Mouse (Mus musculus): ENCODE measurements around the gene Mapkapk2.
A peak's percentile ranks its signal among the peaks of the same experiment; 100 is the strongest.
"Not testable (repeated sequence)": the region's sequence is repeated elsewhere in the genome, so short reads cannot be mapped to it uniquely, and the experiment has no call there.

Mapkapk2 gene

DNA sequence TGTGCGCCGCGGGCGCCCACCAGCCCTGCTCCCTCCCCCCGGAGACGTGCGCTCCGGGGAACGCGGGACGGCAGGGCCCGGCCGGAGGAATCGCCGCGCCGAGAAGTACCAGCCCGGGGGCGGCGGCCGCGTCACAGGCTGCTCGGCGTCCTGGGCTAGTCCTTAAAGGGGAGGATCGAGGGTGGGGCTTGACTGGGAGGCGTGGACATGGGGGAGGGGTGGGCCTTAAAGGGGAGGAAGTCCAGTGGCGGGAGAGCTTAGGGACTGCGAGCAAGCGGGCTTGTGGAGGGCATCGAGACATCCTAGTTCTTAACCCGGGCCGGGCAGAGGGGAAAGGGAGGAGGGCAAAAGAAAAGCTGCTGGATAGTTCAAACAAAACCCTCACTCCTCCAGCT, at the start of gene Mapkapk2:
Gene Mapkapk2 (minus strand): TSS at position 127 of the 395 bp plus-strand sequence.
- ATAC-seq (ENCODE audit: insufficient number of reproducible peaks, low FRiP score, low TSS enrichment): peak; percentile 88

DNA sequence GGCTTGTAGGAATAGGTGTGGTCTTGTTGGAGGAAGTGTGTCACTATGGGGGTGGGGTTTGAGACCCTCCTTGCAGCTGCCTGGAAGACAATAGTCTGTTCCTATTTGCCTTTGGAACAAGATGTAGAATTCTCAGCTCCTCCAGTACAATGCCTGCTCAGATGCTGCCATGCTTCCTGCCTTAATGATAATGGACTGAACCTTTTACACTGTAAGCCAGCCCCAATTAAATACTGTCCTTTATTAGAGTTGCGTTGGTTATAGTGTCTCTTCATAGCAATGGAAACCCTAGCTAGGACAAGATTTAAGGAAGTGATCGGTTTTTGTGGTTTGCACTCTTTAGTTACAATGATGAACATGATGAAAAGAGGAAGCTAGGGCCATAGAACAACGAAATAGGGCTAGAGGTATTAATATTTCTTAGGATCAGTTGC, 48.6 kb upstream of the Mapkapk2 start:
- ATAC-seq (ENCODE audit: insufficient number of reproducible peaks, low FRiP score, low TSS enrichment): no peak

DNA sequence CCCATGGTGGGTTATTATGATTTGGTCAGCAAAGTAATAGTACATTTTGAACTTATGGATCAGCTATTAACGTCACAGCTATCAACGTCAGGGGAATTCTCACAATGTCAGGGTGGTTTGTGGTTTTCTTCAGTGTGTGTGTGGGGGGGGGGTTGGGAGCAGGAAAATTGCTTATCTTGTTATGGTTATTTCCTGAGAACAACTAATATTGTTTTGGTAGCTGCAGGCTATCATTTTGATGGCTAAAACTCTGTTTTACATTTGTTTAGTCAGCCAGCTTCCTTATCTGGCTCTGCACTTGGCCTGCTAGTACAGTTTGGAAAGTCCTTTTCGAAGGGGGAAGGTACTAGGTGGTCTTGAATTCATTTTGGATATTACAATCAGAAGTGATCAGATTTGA, 47.6 kb upstream of the Mapkapk2 start:
- ATAC-seq (ENCODE audit: insufficient number of reproducible peaks, low FRiP score, low TSS enrichment): not testable (repeated sequence)

DNA sequence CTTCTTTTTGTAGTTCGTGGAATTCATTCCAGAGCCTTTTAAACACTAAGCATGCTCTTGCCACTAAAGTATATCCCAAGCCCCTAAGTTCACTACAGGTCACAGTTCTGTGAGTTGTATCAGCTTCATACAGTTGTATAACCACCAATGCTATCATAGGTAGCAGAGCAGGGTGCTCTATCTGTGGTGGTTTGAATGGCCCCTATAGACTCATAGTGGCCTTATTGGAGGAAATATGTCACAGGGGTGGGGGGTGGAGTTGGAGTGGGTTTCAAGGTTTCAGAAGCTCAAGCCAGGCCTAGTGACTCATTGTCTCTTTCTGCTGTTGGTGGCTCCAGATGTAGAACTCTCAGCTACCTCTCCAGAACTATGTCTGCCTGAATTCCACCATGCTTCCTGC, 44.8 kb upstream of the Mapkapk2 start:
- ATAC-seq (ENCODE audit: insufficient number of reproducible peaks, low FRiP score, low TSS enrichment): no peak

DNA sequence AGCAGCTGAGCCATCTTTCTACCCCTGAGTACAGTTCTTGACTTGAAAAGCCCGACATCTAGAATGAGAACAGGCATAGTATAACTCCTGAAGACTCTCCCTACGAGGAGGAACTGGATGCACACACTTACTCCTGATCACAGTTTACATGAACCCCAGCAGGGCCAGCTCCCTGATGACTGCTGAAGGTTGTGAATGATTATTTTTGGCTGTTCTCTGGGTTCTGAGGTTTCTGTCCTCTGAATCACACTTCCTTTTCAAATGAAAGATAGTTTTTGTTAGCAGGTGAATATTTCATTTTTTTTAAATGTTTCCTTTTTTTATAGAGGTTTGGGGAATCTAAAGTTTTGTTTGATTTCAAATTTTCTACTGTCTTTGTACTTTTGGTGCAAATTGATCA, 43.8 kb upstream of the Mapkapk2 start:
- no peak for ATAC-seq (ENCODE audit: insufficient number of reproducible peaks, low FRiP score, low TSS enrichment)

DNA sequence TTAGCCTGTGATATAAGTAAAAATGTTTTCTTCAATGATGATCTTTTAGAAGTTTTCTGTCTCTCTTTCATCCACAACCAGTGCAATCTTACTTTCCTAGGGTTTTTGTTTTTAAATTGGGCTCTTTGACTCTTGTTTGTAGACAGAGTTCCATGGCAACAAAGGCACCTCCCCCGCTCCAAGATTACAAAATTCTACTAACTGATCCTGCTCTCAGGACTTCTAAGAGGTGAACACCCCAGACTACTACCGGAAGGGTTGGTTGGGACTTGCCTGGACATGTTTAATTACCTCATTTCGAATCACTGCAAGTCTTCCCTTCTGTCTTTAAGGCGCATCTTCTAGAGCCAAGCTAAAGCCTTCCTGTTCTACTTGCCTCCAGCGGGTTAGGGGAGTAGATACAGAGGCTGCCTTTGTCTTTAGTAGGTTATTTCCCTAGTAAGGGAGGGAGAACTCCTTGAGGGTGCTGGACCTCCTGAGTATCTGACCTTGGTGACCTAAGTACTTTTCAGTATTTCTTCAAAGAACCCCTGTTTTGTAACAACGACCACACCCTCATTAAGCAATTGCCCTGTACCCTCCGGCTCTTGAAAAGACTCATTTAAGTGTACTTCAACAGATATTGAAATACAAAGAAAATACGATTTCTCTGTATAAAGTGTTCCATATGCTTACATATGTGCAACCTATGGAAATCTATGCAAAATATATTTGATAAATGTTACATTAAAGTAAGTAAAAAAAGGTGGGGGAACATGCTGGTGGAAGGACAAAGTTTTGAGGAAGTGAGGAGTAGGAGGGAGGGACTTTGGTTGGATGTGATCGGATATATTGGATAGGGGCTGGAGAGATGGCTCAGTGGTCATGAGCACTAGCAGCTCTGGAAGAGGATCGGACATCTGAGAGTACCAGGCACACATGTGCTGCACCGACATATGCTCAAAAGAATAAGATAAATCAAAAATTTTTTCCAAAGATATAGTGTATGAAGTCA, 41.8 kb upstream of the Mapkapk2 start:
- no peak for ATAC-seq (ENCODE audit: insufficient number of reproducible peaks, low FRiP score, low TSS enrichment)

DNA sequence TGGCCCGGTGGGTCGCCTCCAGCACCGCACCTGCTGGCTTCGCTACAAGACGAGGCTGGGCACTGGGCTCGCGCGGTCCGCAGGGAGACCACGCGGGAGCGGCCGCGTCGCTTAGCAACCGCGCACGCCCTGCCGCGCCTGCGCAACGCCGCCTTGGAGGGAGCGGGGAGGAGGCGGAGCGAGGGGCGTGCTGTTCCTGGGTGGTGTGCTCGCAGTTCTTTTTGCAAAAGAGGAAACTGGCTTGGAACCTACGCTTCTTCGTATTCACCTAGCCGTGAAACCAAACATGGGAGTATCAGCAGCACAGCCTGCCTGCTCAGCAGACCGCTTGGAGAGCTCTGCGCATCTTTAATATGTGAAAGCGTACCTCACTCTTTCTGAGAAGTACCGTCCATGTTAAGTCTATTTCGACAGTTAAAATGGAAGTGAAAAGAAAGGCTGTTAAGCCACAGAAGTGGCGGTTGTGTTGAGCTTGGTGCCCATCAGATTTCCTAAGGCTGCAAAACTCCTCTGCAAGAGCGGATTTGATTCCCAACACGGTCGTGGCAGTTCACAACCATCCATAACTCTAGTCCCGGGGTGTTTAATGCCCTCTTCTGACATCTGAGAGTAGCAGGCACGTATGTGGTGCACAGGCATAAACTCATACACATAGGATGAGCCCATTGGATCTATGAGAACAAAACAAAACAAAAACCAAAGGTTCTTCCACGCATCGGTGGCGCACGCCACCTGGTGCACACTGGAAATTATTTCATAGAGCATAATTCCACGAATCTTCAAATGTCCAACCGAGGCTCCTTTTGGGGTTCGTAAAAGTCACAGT, 40.8 kb upstream of the Mapkapk2 start, which contains the start of gene Dyrk3:
Gene Dyrk3 (minus strand): TSS at position 150 of the 826 bp plus-strand sequence.
- ATAC-seq (ENCODE audit: insufficient number of reproducible peaks, low FRiP score, low TSS enrichment): peak; percentile 93

DNA sequence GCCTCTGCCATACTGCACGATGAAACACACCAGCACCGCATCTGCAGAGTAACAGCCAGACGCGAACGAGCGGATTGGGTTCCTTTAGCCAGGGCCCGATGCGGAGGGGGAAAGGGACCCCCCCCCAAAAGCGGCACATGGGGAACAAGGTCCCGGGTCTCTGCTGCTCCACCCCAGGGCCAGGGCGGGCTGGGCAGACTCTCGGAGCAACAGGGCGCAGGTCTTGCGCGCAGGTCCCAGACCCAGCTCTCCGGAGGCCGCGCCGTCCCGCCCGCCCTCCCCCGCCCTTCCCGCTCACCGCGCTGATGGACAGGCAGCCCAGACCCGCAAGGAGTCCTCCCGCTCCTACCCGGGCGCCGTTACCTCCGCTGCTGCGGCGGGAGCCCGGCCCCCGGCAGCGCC, 40.1 kb upstream of the Mapkapk2 start:
- peak; percentile 81 for ATAC-seq (ENCODE audit: insufficient number of reproducible peaks, low FRiP score, low TSS enrichment)

DNA sequence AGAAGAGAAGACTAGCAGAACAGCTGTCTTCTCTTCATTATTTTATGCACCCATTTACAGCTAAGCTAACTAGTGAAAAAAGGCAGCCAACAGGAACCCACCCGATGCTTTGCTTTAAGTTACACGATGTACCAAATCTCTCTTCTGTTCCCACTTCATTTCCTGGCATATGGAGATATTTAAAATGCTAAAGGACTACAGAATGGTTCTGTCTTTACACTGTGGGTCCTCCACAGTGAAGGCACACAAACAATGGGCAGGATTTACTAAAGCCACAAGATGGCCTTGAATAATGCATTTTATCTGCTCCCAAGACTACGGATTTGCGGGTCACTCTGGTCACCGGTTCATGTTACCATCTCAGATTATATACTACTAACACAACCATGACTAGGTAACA, 39.5 kb upstream of the Mapkapk2 start:
- no peak for ATAC-seq (ENCODE audit: insufficient number of reproducible peaks, low FRiP score, low TSS enrichment)

DNA sequence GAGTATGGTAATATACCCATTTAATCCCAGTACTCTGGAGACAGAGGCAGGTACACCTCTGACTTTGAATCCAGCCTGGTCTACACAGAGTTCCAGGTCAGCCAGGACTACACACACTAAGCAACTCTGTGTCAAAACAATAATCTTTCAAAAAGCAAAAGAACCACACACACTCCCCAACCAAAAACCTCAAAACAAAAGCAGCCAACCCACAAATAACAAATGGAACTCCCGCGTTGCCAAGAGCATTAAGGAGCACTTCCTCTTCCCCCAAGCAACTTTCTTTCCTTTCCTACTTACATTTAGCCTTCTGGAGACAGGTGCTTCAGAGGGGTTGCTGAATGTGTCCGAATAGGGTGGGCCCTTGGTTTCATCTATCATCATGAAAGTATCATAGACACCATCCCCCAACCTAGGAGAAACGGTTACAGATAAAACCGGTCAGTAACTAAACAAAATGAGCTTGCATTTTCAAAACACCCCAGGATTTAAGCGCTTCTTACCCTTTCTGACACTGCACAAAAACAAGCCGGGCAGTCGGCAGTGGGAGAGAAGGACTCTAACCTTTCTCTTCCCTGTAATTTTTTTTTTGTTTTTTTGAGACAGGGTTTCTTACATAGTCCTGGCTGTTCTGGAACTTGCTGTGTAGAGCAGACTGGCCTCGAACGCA, 38.5 kb upstream of the Mapkapk2 start:
- ATAC-seq (ENCODE audit: insufficient number of reproducible peaks, low FRiP score, low TSS enrichment): no peak

DNA sequence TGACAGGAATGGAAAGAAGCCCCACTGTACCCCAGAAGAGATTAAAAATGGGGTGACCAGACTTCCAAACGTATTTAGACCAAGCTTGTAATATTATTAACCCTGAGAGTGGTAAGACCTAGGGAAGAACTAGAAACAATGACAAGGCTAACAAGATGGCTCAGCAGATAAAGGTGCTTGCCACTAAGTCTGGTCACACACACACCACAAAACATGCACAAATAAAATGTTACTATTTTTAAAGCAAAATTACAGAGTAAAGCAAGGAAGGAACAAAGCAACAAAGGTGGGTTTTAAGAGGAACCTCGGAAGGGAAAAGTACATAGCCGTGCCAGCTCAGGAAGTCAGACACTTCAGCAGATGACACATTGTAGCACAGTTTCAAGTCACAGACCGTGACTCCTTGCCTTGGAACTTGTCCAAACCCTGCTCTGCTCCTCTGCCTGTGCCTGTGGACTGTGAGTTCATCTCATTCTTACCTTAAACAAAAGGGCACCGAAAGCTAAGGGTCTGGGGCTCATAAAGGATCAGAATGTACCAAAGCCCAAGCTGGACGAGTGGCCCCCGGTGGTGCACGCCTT, 37.4 kb upstream of the Mapkapk2 start:
- no peak for ATAC-seq (ENCODE audit: insufficient number of reproducible peaks, low FRiP score, low TSS enrichment)

DNA sequence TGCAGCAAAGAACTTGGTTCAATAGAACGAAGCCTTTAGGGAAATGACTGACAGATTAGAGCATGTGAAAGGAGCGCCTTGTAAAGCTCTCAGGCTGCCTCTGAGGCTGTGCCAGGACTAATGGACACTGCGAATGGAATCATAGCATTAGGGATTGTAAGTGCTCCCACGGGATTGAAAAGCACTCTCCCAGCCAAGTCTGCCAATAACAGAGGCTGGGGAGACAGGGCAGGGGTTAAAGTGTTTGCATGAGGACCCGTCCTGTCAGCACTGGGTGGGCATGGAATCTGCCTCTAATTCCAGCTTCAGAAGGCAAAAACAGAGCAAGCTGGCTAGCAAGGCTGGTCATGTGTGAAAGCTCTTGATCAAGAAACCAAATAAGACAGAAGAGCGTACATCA, 36.6 kb upstream of the Mapkapk2 start:
- no peak for ATAC-seq (ENCODE audit: insufficient number of reproducible peaks, low FRiP score, low TSS enrichment)

DNA sequence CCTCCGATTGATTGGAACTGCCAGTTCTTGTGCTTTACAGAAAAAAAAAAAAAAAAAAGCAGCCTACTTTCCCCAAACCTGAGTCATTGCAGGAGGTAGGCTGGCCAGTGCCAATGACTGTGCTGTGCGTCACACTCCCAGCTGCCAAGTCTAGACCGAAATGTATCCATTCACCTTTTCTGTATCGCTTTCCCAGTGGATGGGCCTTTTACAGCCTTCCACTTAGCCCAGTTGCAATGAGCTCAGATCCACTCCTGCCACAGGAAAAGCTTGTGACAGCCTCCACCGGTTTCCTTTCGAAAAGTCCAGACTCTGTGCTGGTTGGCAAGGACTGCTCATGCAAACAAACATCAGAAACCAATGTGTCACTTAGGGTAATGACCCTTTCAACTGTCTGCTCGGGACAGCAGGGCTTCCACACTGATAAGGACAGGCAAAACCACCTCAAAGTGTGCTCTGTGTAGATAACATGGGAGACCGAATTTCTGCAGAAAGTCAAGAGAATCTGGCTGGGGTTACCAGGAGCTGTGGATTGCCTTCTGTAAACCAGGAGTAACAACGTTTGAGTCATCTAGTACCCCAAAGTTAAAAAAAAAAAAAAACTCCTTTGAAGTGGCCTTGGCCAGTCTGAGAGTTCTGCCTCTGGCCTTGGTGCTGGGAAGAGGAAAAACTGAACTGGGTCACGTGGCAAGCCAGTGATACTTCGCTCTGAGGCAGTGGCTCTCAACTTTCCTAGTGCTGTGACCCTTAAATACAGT, 28.5 kb upstream of the Mapkapk2 start:
- no peak for ATAC-seq (ENCODE audit: insufficient number of reproducible peaks, low FRiP score, low TSS enrichment)

DNA sequence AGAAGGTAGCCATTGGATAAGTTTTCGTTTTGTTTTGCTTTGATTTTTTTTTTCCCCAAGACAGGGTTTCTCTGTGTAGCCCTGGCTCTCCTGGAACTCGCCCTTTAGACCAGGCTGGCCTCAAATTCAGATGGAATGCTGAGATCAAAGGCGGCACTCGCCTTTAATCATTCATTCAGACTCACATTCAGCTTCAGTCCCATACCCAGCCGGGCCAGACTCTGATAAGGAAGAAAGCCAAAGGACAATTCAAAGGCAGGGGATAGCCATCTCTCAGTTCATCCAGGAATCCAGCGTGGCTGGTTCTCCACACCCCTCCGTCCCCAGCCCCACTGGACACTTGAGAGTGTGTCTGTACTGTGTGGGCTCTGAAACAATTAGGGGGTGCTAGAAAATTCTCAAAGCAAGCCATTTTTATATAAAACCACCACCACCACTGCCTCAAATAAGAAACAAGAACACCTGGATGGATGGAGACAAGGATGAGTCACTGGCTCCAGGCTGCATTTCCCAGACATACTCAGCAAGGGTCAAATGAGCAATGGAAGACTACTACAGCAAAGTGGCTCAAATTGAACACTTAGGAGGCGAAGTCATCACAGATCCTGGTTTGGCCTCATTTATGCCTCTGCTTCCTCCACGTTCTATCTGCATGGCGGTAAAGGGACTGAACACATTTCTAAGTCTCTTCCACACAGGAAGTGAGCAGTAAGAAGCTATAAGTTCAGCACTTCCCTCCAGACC, 26.1 kb upstream of the Mapkapk2 start:
- ATAC-seq (ENCODE audit: insufficient number of reproducible peaks, low FRiP score, low TSS enrichment): no peak

DNA sequence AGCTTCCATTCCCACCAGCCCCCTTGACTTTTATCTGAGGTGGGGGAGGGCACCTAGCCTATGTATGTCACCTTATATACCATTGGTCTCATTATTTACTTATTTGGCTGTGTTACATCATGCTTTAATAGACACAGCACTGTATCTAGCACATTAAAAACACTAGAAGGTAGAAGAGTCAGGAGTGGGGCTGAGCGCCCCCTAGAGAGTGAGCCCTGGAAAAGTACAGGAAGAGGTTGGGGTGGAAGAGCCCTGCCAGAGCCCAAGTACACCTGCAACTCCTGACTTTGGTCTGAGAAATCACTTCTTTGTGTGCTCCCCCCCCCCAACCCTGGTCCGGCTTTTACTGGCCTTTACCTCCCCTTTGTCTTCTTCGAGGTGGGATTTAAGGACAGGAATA, 24.4 kb upstream of the Mapkapk2 start:
- no peak for ATAC-seq (ENCODE audit: insufficient number of reproducible peaks, low FRiP score, low TSS enrichment)

DNA sequence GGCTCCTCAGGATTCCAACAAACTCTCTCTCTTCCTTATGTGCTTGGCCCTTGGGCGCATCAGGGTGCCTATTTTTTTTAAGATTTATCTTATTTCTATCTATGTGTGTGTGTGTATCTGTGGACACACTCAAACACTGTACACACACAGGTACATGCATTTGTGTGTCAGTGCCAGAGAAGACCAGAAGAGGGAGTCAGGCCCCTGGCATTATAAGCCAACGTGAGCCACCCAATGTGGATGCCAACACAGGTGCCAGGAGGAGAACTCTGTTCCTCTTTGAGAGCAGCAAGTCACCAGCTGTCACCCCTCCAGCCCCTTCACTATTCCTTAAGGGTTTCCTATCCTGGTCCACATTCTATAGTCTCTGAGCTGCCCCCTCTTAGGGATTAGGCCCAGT, 21.4 kb upstream of the Mapkapk2 start:
- ATAC-seq (ENCODE audit: insufficient number of reproducible peaks, low FRiP score, low TSS enrichment): no peak

DNA sequence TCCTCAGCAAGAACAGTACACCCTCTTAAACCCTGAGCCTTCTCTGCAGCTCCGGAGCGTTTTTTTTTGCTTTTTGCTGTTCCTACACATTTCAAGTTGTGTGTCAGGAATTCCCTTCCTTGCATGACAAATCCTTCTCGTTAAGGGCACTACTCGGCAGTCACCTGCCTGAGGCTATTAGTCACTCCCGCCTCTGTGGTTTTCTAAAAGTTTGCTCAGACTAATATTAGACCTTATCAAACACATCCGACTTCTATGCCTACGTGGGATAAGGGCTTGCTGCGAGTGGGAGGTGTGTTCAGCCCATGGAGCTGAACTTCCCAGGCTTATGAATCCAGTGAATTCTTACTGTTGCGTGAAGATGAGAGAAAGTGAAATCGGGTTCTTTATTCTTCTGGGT, 20.9 kb upstream of the Mapkapk2 start:
- ATAC-seq (ENCODE audit: insufficient number of reproducible peaks, low FRiP score, low TSS enrichment): no peak

DNA sequence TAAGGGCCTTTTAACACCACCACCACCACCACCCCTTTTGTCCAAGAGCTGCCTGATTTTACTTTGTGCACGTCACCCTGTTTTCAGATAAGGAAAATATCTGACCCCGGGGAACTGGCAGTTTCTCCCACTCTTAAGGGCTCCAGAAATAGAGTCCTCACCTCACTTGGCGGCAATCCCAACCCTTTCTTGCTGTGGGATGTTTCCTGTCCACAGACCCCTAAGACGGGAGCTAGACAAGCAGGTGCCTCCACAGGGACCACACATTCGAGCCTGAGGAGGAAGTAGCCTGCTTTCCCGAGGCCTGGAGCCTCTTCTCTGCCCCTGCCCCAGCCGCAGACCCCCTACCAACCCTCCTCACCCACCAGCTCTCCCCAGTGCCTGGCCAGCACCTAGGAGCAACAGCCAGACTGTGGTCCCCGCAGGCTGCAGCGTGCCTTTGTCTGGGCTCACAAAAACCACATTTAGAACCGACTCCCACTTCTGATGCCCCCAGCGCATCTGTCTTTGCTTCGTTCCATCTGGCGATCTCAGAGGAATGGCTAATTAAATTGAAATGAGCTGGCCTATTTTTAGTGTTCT, 18.9 kb upstream of the Mapkapk2 start:
- ATAC-seq (ENCODE audit: insufficient number of reproducible peaks, low FRiP score, low TSS enrichment): no peak
